Mouse (Mus musculus): ENCODE data around the gene Chn1.

- TF ChIP-seq EP300 (IDR thresholded peaks at IDR 0.05; ENCODE audit: insufficient read depth, low read depth, low read length), result no peak
- TF ChIP-seq CTCF (IDR thresholded peaks at IDR 0.05; ENCODE audit: low read depth, low read length), result no peak
Measured at GRCm38 (mm10) chr2:73588951-73589350, 186.2 kb downstream of the Chn1 start.
